Mouse (Mus musculus) cerebellum, postnatal 14 days (tissue): ENCODE data around the gene Chchd5.

ENCODE experiments used
- DNase-seq, 2 experiments: peaks; one replicate each; pipeline ENCODE4 v3.0.0; 2021; ENCODE audit warnings: mixed read lengths in 2 of 2

Chchd5 gene

GRCm38 (mm10) chr2:129164815-129165214 lies 35.3 kb downstream of the Chchd5 start:
- no peak for DNase-seq

- DNase-seq: no peak
Observed at GRCm38 (mm10) chr2:129166466-129167463, 37.3 kb downstream of the Chchd5 start.

GRCm38 (mm10) chr2:129173386-129173785 lies 43.9 kb downstream of the Chchd5 start:
- no peak for DNase-seq

GRCm38 (mm10) chr2:129174474-129174873 lies 45.0 kb downstream of the Chchd5 start:
- peak; percentile 84 to 85 for DNase-seq

- no peak for DNase-seq
Observed at GRCm38 (mm10) chr2:129175636-129176035, 46.1 kb downstream of the Chchd5 start.

GRCm38 (mm10) chr2:129176676-129177420 lies 47.3 kb downstream of the Chchd5 start:
- no peak for DNase-seq

- DNase-seq: no peak
Observed at GRCm38 (mm10) chr2:129177661-129178060, 48.2 kb downstream of the Chchd5 start.

- no peak for DNase-seq
Observed at GRCm38 (mm10) chr2:129178182-129178908, 48.8 kb downstream of the Chchd5 start.

- no peak for DNase-seq
Observed at GRCm38 (mm10) chr2:129179946-129180853, 50.7 kb downstream of the Chchd5 start.

GRCm38 (mm10) chr2:129181509-129181908 lies 52.0 kb downstream of the Chchd5 start:
- no peak for DNase-seq

- no peak for DNase-seq
Observed at GRCm38 (mm10) chr2:129182412-129182811, 52.9 kb downstream of the Chchd5 start.

- DNase-seq: no peak
Observed at GRCm38 (mm10) chr2:129183561-129184031, 54.1 kb downstream of the Chchd5 start.
